Mouse (Mus musculus) left cerebral cortex, adult 18-20 months (tissue): ENCODE data around the gene Cux2. TPM values are rescaled to one million over a fixed set of nuclear protein-coding genes. Genes with fewer than 3 reads are reported as not detected.

Experiments
- DNase-seq, 2 experiments: peaks; one replicate each; pipeline ENCODE4 v3.0.0; 2021 to 2022; ENCODE audit warnings: low spot score in 2 of 2, mixed read lengths in 1 of 2
- total RNA-seq, 2 experiments: library from RNA; stranded (reverse); gene quantifications; 2 replicates each; pipeline ENCODE4 v1.2.3; 2021

Gene Cux2
- total RNA-seq, 2 experiments from 2014 or later: 192 to 210 TPM

DNA sequence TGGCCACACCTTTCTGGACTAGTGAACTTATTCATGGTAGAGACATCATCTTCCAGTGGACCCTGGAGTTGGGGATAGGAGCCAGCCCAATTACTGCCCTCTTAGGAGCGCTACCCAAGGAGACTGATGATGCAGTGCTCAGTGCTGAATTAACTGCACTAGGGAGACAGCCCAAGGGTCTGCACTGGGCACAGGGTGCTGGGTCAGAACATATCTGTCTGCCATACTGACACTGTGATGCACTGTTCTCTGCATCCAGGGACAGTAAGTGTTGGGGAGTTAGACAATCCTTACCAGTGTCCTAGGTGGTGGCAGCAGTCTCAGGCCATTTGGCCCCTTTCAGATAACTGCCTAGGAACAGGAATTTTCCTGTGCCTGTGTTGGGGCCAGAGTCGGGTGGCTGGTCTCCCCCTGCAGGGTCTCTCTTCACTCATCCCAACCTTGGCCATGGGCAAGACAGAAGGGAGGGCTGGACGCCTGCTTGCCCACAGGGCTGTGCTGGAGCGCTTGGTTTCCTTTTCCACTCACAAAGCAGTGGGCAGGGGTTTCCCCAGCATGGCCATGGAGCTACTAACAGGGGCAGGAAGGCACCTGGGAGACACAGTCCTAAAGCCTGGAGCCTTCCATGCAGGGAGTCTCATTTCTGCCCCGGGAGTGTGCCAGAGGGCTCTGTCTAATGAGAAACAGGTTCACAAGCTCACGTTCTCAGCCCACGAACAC lies 227.0 kb downstream of the Cux2 start:
- no peak for DNase-seq

DNA sequence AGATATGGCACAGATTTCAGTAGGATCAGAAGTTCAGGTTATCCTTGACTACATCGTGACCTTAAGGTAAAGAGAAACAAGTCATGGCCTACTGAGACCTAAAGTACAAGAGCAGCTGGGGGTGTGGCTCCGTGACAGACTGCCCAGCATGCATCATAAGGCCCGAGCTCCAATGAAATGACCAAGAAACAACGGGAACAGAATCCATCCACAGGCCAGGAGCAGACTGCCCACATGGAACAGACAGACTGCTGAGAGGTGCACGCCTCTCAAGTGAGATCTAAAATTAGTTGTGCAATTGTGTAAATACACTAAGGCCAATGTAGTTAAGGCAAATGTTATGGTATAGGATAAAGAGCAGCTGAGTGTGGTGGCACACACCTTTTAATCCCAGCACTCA lies 228.3 kb downstream of the Cux2 start:
- DNase-seq: no peak

DNA sequence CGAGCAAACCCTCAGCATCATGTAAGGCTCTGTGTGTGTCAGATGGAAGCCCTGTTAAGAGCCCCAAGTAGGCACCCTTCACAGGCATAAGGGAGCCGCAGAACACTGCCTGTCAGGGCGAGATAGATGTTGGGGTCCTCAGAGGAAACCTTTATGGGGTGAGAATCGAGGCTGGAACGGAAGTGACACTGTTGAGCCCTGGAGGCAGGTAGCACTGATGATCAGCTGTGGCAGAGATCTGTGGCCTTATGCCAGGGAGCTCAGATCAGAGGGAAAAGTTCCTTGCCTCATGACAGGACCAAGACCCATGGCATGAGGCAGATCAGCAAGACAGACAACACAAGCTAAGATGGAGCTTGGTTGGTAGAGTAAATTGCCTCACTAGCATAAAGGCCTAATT lies 228.8 kb downstream of the Cux2 start:
- no peak for DNase-seq

DNA sequence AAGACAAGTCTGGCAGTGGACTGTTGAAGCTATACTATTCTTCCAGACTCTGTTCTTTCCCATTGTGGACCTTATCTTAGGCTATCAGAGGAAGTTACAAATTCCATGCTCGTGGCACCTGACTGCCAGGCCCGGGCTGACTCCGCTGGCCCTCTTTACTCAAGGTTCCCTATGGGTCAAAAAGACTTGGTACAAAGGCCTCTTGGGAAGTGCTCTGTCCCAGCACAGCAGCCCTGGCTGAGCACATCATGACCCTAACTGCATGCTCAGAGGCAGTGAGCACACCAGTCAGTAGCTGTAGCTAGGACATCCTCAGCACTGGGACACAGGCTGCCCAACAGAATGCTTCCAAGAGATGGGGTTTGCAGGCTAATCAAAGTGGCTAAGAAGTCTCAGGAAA lies 229.2 kb downstream of the Cux2 start:
- DNase-seq: no peak

DNA sequence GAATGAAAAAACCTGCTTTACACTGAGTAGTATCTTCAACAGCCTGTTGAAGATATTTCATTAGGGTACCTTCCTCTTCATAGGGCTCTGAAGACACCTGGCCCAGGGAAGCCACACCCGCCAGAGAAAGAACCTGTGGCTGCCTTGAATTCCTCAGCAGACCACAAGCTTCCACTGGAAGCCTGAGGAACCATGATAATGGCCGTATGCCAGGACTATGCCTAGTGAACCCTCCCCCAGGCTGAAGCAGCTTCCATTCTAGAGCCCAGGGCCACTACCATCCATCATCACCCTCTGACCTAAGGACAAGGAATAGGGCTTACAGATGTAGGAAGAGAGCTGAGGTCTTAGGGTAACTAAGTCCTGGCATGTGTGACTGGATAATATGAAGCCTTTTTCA lies 229.7 kb downstream of the Cux2 start:
- no peak for DNase-seq

DNA sequence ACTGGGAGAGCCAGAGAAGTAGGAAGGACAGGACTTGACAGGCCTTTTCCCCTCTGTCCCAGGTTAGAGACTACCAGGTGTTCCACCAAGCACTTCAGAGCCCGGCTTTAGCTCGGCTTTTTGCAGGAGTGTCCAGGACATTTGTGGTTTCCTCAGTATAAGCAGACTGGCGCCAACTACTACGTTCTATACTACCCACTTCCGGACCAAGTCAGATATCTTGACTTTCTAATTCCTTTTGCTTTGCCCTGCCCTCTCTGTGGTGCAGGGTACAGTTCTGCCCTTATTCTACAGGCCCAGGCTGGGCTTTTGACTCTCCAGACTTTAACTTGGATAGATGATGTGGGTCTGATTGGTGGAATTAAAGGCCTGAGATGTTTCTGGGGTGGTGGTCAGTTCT lies 230.3 kb downstream of the Cux2 start:
- no peak for DNase-seq

DNA sequence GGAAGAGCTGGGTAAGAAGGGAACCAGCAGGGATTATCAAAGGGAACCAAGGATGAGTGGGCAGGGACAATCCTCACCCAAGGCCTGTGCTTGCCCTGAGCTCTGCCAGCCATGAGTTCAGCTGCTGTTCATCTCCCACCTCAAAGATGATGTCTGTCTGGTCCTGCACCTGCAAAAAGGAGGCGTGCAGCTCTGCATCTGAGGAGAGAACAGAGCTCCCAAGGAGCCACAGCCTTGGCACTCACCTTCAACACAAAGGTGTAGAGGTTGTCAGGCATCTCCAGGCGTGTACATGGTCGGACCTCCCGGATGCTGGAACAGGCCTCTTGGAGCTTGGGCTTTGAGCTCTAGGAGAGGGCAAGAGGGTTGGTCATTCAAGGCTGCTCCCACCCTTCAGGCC lies 231.0 kb downstream of the Cux2 start:
- no peak for DNase-seq

DNA sequence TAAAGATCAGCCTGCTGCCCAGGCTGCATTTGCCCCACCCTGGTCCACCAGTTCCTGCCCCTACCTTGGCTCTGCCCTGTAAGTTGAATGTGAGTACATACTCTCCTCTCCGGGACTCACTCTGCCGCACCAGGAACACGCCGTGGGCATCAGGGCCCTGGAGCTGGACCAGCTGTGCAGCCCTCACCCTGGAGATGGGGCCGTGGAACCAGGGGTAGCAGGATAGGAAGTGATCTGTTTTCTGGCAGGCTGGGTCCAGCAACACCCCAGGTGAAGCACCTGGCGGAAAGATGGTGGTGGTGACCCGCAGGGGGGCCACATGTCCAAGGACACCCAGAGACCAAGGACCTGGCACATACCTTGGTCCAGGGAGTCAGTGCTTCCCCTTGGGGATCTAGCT lies 231.5 kb downstream of the Cux2 start:
- DNase-seq: no peak

DNA sequence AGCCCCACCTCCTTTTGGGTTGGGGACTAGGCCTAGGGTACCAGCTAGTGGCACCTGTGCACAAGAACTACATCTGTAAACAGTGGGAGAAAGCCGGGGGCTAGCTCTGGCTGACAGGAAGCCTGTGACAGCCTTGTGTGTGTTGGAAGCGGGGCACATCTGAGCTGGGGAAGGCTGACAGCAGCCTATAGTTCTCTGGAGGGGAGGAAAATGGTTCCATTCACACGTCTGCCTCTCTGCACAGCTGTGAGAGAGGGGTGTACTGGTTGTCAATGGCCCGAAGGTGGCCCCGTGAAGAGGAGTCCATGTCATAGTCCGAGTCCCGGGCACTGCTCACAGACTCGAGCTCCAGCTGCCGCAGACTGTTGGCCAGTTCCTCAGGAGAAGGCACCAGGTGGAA lies 232.4 kb downstream of the Cux2 start:
- no peak for DNase-seq

DNA sequence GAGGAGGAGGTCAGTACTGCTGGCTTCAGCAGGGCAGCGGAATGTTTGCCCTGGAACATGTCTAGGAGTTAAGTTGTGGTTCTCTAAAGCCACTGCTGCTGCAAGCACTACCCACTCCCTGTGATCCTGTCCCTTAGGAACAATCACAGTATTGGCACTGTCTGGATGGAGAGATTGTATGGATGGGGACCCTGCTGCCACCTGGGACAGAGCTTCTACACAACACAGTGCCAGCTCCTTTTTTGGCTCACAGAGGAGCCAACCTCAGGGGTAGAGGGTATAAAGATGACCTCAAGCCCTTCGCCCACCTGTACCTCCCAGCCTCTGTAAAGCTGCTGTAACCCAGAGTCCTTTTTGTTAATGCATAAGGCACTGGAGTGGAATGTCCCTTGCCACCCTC lies 233.3 kb downstream of the Cux2 start:
- no peak for DNase-seq

DNA sequence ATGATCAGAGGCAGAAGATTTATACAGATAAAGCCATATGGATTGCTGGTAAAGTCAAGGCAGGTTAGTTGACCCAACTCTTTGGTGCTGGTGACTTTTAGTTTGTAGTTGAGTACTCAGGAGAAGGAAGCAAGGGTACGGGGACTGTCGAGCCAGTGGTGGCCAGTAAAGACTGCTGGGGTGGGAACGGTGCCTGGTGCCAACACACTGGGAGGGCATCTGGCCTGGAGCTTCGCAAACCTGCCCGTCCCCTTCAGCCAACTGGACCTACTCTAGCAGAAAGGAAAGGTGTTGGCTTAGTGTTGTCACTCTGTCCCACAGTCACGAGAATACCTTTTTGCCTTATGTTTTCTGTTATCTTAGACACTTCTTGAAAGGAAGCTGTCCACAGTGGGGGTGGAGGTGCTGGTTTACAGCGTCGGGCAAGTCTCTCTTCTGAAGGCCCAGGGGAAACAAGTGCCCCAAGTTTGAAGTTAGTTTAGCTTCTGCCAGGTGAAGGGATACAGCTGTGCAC lies 234.0 kb downstream of the Cux2 start:
- no peak for DNase-seq

DNA sequence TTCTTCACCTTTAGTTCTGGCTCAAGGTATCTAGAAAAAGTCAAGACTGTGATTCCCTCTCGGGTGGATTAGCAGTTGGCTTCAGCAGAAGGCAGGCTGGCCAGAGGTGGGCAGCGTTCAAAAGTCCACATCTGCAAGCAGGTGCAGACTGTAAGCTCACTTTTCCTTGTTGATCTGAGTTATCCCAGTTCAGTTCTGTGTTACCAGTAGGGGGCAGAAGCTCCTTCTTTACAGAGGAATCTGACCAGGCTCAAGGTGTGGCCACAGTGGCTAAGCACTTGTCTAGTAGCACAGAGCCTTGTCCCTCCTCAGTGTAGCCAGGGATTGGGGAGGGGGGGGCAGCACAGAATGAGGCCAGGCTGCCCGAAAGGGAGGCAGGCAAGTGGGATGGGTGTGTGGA lies 234.8 kb downstream of the Cux2 start:
- DNase-seq: peak; percentile 51 to 69

DNA sequence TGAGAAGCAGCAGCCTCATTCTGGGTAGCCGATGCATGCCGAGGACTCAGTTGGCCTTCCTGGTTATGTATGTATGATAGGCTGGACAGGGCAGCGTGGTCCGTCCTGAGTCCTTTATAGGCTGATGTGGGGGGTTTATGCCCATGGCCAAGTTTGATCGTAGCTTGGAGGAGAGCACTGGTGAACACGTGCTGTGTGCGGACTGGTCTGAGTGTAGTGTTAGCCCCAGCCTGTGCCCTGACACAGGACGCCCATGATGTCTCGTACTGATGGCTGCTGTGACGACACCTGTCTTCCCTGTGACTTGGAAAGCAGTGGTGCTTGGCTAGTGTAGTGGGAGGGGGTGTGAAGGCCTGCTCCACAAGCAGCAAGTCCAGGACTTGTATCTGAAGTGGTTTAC lies 236.2 kb downstream of the Cux2 start:
- DNase-seq: no peak

DNA sequence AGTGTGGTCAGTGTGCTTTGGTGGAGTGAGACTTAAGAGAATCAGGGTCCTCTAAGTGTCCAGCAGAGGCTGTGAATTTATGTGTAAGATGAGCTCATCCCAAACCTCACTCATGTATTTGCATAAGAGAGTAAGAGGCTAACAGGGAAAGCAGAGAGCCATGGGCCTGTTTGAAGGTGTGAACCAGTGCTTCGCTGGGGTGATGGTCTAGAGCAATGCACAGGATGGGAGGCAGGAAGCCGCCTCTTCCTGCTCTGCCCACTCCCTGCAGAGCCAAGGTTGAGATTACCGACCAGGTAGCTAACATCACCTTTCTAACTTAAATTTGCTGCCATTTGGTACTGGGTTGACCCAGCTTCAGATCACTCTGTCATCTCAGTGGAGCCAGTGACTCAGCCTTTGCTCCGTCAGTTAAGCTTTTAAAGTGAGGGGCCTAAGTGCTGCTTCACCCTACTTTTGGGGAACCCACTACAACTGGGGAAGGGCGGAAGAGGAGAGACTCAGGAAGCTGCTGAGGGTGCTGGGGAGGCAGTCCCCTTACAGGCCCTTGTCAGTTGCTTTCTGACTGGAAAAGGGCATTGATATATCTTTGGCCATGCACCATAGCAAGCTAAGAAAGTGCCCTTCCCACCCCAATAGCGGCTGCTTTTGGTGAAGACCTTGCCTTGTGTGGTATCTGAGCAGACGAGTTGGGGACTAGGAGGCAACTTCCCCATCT lies 237.2 kb downstream of the Cux2 start:
- no peak for DNase-seq

DNA sequence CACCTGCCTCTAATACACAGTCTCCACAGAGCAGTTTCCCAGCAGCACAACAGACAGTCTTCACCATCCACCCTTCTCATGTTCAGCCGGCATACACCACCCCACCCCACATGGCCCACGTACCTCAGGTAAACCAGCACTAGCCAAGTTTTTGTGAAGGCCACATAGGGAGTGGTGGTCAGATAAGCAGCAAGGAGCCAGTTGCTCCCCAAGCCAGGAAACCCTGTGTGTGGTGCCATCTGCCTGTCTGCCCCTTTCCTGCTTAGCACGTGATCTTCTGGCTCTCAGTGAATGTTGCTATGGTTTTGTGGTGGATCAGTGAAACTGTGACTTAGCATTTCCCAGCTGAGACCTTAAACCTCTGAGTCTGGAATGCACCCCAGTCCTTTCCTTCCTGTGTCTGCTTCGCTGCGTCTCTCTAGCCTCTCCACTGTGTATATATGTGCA lies 238.4 kb downstream of the Cux2 start:
- no peak for DNase-seq

DNA sequence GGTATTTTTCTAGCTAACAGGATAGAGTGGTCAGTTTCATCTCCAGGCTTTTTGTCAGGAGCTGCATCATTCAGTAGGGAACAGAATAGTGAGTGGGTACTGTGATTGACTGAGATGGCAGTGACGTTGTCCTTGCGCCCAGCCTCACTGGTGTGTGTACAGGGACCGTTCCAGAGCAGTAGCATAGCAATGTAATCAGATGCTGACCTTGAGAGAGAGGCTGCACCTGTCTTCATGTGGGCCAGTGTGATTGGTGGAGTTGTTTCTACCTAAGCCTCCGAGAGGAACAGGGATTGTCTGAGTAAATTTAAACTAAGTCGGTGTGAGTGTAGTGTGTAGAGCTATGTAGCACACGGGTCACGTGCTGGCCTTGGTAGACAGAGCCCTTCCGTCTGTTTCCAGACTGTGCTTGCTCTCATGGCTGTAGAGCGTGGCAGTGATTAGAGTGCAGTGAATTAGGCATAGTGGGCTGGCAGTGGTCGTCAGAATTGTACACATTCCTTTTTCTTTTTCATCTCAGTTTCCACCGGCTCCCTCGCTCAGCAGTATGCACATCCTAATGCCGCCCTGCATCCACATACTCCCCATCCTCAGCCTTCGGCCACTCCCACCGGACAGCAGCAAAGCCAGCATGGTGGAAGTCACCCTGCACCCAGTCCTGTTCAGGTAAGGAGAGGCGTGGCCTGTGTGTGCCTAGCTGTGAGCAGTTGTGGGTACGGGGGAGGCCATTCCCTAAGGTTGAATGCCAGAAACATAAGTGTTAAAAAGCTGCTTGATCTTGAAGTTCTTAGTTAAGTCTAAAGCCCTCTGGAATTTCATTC lies 239.4 kb downstream of the Cux2 start:
- no peak for DNase-seq

DNA sequence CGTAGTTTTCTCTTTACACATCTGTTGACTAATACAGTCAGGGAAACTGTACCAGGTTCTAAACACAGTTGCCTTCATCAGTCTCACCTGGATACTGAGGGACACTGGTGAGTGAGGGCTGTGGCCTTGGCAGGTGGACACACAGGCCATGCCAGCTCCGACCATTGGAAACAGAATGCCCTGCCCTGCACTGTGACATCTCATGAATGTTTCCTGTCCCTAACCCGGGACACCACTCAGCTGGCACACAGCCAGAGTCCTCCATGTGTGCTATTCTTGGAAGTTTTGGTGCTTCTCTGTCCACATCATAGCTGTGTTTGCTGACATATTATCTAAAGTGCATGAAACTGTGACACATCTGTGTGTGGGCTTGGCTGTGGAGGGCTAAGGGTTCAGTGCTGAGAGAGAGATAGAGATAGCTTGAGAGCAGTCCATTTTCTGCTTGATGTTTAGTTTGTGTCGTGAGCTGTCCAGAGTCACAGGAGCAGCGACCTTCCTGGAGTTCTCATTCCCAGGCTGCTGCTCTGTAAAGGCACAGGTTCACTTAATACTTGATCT lies 240.2 kb downstream of the Cux2 start:
- DNase-seq: no peak

DNA sequence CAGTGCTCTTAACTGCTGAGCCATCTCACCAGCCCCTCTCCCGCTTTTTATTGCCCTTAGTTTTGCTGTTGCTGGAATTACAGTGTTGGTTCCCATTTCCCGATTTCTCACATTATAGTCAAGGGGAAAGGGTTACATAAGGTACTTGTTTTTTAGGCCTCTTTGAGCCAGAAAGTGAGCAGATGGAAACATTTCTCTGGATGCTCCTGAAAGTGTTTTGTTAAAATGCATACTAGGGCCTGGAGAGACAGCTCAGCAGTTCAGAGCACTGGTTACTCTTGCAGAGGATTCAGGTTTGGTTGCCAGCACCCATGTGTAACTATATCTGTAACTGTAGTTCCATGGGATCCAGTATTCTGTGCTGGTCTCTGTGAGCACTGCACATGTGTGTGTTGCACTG lies 241.7 kb downstream of the Cux2 start:
- DNase-seq: no peak

DNA sequence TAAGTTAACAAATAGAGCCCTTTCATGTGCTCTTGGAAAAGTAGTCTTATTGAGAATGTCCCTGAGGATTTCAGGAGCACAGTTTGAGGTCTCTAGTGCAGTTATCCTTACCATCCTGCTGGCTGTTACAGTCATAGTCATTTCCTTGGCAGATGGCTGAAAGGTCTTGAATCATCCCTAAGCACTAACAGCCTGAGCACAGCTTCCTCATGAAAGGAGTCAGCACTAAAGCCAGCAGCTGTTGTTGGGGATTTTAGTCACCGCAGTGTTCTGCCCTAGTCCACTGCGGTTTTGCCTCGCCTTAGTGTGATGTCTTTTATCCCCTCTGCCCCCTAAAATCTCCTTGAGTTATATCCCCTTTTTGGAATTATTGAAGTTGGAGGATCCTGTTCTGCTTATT lies 242.7 kb downstream of the Cux2 start:
- no peak for DNase-seq
